Mouse (Mus musculus) bone marrow macrophage, adult 2 months (primary cell): Measurements from ENCODE around the gene Mob3b. TPM values are rescaled to one million over a fixed set of nuclear protein-coding genes. Genes with fewer than 3 reads are reported as not detected.

Source experiments
- H3K27ac ChIP-seq: 2 replicates; pipeline ENCODE4 v1.5.1; 2012; ENCODE audit warnings: low read depth, low read length; ENCODE audit not compliant: insufficient read depth
- H3K4me1 ChIP-seq: 2 replicates; pipeline ENCODE4 v1.6.1; 2012; ENCODE audit warnings: low read length; ENCODE audit not compliant: control insufficient read depth, insufficient read depth
- H3K4me3 ChIP-seq: 2 replicates; pipeline ENCODE4 v1.5.1; 2012; ENCODE audit warnings: mild to moderate bottlenecking, low read length, moderate library complexity; ENCODE audit not compliant: insufficient read depth
- CTCF ChIP-seq: IDR thresholded peaks from 2 replicates; pipeline ENCODE4 v1.5.1; 2012; ENCODE audit warnings: low read depth, mild to moderate bottlenecking, low read length, moderate library complexity
- POLR2A ChIP-seq: IDR thresholded peaks from 2 replicates; pipeline ENCODE4 v1.6.1; 2012; ENCODE audit warnings: mild to moderate bottlenecking, low read depth, low read length, borderline replicate concordance
- polyA plus RNA-seq: library from polyadenylated mRNA; stranded (reverse); fragments of >200 nt; gene quantifications from 2 replicates; pipeline ENCODE4 v1.2.4, GENCODE M21; 2012; ENCODE audit not compliant: missing spikeins, insufficient read depth, insufficient read length

Mob3b gene
- polyA plus RNA-seq, 1 experiment: 11.4 TPM

DNA sequence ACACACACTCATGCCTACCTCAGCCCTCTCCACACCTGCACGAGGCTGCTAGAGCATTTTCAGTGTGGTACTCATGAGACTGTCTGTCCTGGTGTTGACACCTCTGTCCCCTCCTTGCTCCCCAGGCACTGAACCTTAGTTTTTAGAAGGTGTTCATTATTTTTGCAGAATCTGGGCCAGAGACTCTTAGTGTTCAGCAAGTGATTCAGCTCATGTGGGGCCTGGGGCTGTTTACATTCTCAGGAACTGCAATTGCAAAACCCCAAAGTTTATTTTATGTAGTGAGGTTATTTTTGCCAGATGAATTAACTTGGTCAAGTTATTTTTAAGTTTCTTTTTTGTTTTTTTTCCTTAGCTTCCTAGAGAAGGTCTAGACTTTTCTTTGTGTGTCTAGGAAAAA, 16.3 kb upstream of the Mob3b start:
- Histone ChIP-seq H3K27ac (no peak overlapping the region), H3K4me1 (no peaks in the 10 kb centered on the region), H3K4me3 (no peak overlapping the region)
- TF ChIP-seq POLR2A (no peak), CTCF (no peak)

DNA sequence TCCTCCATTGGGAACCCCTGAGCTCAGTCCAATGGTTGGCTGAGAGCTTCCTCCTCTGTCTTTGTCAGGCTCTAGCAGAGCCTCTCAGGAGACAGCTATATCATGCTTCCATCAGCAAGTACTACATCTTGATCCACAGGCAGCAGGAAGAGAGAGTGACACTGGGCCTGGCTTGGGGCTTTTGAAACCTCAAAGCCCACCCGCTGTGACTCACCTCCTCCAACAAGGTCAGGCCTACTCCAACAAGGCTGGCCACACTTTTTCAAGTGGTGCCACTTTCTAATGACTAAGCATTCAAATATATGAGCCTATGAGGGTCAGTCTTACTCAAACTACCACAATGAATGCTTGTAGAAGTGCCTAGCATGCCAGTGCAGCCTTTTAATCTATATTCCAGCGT, 15.2 kb upstream of the Mob3b start:
- Histone ChIP-seq H3K4me3 (no peak overlapping the region), H3K4me1 (no peaks in the 10 kb centered on the region), H3K27ac (no peak overlapping the region)
- no peak for TF ChIP-seq POLR2A
- no peak for TF ChIP-seq CTCF

DNA sequence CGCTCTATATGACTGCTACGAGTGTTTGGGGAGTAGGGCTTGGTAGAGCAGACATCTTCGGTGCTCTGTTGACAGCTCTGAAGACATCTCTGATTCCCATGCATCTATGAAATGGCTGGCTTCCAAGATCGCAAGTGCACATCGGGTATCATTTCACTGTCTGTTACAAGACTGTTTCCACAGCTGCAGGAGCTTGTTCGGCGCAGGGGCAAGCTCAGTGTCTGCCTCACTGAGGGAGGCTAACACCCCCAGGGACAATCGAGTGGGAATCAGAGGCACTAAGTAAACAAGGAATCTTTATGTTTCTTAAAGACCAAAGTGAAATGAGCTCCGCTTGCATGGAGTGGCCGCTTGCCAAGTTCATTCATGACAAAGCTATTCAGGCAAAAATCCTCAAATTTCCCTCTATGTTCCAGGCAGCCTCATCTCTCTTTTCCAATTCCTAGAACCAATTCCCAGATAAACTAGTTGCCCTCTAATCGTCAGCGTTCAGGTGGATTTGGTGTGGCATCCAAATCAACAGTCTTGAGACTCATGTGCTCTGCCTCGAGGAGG, 12.4 kb upstream of the Mob3b start:
- H3K4me1 ChIP-seq: peaks cover 12% of the 10 kb centered on the region

DNA sequence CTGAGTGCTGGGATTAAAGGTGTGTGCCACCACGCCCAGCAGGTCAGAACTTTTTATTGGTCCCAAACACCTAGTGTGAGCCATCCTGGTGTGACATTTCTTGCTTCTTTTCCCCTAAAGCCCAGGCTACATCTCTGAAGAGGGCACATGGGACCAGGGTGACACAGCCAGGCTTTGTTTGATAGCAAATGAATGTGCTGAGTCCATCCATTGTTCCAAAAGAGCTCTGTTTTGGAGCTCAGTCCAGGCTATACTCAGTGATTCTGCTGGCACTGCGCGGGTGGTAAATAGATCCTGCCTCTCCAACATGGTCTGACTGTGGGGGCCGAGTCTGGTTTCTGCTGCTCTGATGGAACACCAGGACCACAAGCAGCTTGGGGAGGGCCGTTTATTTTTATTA, 10.6 kb upstream of the Mob3b start:
- no peak overlapping the region for H3K27ac ChIP-seq
- TF ChIP-seq CTCF (no peak), POLR2A (no peak)
- peaks cover 18% of the 10 kb centered on the region for H3K4me1 ChIP-seq
- no peak overlapping the region for H3K4me3 ChIP-seq

More for the DNA sequence above, 12.4 kb upstream of the Mob3b start:
- TF ChIP-seq POLR2A (no peak), CTCF (no peak)
- Histone ChIP-seq H3K27ac (no peak overlapping the region), H3K4me3 (no peak overlapping the region)

DNA sequence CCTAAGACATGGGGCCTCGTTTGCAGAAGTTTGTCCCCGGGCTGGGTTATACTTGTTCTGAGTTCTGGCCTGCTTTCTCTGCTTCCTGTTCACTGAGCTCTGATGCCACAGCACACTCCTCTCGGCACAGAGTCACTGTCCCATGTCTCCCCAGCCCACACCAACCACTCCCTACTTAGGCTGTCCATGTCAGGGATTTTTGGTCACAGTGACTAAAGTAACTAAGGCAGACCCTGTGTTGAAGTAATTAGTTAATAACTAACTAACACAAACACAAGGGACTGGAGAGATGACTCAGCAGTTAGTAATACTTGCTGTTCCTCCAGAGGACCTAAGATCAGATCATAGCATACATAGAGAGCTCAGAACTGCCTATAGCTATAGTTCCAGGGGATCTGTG, 8.7 kb upstream of the Mob3b start:
- TF ChIP-seq POLR2A (no peak), CTCF (no peak)
- Histone ChIP-seq H3K4me1 (peaks cover 18% of the 10 kb centered on the region), H3K27ac (peak overlapping the region; percentile 58), H3K4me3 (no peak overlapping the region)

DNA sequence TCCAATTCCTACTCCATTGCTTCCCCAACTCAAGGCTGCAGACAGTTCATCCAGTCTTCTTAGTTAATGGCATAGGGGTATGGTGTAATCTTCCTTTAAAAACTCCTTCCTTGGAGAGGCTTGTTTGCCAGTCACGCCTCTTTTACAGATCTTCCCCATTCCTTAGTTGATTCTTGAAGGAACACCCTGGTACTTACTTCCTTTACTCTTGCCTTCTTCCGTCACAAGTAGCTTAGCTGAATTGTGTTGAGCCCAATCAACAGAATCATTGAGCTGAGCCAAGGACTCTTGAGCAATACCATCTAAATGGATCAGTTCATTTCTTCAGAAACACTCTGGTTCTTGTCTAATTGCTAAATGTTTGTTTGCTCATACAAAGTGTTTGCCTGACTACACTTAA, 8.0 kb upstream of the Mob3b start:
- Histone ChIP-seq H3K4me3 (no peak overlapping the region), H3K4me1 (peaks cover 18% of the 10 kb centered on the region), H3K27ac (peak overlapping the region; percentile 58)
- no peak for TF ChIP-seq POLR2A
- TF ChIP-seq CTCF: no peak

DNA sequence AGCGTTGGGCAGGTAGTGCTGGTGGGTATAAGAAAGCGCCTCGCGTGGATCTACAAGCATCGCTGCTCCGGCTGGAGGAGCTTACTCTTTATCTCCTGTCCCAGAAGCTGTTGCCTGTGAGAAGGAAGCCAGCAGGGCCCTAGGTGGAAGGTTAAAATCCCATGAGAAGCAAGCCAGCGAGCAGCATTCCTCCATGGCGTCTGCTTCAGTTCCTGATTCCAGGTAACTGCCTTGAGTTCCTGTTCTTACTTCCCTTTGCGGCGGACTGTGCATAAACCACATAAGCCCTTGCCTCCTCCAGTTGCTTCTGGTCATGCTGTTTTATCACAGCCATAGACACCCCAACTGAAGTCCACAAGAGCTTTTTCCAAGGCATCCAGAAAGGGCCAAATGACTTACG, 531 bp upstream of the Mob3b start:
- Histone ChIP-seq H3K27ac (no peak overlapping the region), H3K4me3 (no peak overlapping the region), H3K4me1 (peaks cover 14% of the 10 kb centered on the region; the same call in 1 of the 2 replicates)
- TF ChIP-seq CTCF: no peak

DNA sequence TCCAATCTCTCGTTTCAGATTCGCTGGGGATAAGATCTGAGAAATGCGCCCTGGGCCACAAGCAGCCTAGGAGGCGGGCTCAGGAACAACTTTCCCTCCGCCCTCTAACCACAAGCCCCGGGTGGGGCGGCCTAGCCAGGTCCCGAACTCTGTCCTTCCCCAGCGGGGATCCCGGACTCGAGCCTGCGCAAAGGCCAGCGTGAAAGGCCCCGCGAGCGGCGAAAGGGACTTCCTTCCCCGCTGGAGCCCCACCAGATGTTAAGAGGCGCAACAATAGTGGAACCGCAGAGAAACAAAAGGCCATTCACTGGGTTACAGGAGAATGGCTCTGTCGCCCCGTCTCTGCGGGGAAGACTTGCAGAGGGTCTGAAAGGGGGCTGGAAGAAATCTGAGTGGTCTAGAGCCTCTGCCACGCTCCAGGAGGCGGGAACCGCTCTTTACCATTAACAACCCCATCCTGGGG, 1.1 kb downstream of the Mob3b start:
- peaks cover 14% of the 10 kb centered on the region; the same call in 1 of the 2 replicates for H3K4me1 ChIP-seq
- 0 out of 2 replicates have a peak overlapping the region, but pooled peaks have one; percentile 4 for H3K27ac ChIP-seq
- TF ChIP-seq POLR2A (no peak), CTCF (no peak)
- H3K4me3 ChIP-seq: peak overlapping the region; percentile 78

DNA sequence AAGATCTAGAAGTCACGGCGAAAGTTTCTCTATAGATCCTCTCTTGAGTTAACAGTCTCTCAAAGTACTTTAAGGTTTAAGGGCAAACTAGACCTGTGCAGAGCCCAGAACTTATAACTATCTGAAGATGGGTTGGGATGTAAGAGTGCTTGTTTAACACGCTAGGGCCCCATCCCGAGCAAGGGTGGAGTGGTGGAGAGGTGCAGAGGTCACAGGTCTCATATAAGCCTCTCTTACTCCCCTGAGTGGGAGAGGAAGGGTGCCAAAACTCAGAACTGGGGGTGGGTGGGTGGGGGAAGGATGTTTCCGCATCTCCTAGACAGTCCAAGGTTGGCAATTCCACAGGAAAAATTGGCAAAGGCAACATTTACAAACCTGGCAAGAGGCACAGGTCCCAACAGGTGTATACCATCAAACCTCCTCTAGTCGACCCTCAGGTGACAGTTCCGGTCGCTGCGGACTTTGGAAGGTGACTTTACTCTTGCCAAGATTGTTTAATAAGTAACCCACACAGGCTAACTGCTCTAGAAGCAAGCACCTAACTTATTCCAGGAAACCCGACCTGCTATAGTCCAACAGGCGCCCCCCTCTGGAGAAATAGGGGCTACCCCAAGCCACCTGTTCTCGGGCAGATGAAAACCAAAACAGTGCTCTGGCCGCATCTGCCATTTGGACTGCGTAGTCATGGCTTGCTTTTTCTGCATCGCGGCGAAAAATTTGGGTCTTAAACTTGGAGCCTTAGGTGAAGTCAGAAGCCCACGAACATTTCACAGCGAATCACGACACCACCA, 2.0 kb downstream of the Mob3b start:
- Histone ChIP-seq H3K4me1 (peaks cover 14% of the 10 kb centered on the region; the same call in 1 of the 2 replicates), H3K4me3 (peak overlapping the region; percentile 78), H3K27ac (0 out of 2 replicates have a peak overlapping the region, but pooled peaks have one; percentile 4)
- TF ChIP-seq CTCF (no peak), POLR2A (no peak)

DNA sequence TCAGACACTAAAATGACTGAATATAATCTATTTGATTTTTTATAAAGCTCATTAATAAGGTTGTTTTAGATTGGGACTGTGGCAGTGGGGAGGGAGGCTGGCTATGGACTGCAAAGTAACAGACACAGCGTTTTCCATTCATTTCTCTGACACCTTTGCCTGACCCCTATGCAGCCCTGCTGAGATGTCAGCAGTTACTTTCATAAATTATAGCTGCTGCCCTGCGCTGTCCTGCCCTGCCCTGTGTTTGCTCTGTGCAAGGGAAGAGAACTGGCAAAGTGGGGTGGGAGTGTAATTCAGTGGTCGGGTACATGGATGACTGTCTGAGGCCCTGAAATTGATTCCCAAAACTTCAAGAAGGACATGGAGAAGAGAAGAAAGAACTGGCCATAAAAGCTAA, 3.2 kb downstream of the Mob3b start:
- H3K4me3 ChIP-seq: no peak overlapping the region
- TF ChIP-seq POLR2A (no peak), CTCF (no peak)
- no peak overlapping the region for H3K27ac ChIP-seq
- H3K4me1 ChIP-seq: peaks cover 12% of the 10 kb centered on the region

DNA sequence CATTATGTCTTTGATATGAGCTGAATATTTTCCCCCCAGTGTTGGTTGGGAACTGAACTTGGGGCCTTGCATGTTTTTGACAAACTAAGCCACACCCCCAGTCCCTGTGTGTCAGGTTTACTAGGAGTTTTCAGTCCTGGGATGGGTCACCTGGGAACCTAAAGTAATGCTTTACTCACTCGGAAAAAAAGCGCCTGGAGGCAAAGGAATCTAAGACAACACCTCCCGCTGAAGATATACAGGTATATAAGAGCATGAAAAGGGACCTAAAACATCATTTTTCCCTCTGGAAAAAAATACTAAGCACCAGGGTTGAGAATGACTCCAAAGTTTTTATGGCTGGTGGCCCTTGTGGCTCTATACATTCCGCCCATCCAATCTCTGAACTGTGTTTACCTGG, 5.5 kb downstream of the Mob3b start, which contains the start of gene Ifnk:
TSS of gene Ifnk (plus strand) at position 301 of the 400 bp plus-strand sequence.
- no peak within 1 kb of the TSS for H3K4me3 ChIP-seq
- H3K27ac ChIP-seq: no peak within 1 kb of the TSS
- TF ChIP-seq POLR2A (no peak), CTCF (no peak)
- H3K4me1 ChIP-seq: peaks cover 7% of the 10 kb centered on the region
